Mouse (Mus musculus) lung, postnatal 36 days (tissue): ENCODE data around the gene Bend3.
A peak's percentile ranks its signal among the peaks of the same experiment; 100 is the strongest.

Experiments used
- DNase-seq: peaks from one replicate; pipeline ENCODE4 v3.0.0; 2022; ENCODE audit warnings: mixed read lengths

Gene Bend3

GRCm38 (mm10) chr10:43478751-43479435 lies at the start of gene Bend3:
Gene Bend3 (plus strand): TSS chr10:43478831.
- DNase-seq, result peak; percentile 51

GRCm38 (mm10) chr10:43430606-43431005 lies 48.0 kb upstream of the Bend3 start:
- no peak for DNase-seq

- no peak for DNase-seq
Observed at GRCm38 (mm10) chr10:43434326-43434725, 44.3 kb upstream of the Bend3 start.

DNA sequence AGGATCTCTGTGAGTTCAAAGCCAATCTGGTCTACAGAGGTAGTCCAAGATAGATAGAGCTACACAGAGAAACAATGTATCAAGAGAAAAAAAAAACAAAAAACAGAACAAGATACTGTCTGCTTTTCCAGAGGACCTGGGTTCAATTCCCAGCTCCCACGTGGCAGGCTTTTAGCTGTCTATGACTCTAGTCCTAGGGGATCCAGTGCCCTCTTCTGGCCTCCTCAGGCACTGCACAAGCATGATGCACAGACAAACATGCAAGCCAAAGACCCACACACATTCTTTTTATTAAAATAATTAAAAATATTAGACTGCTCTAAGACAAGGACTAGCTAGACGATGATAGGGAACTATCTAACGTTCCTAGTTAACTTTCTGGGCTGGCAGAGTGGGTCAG lies 42.9 kb upstream of the Bend3 start:
- no peak for DNase-seq

GRCm38 (mm10) chr10:43439492-43439941 lies 39.1 kb upstream of the Bend3 start:
- DNase-seq, result peak; percentile 39

DNA sequence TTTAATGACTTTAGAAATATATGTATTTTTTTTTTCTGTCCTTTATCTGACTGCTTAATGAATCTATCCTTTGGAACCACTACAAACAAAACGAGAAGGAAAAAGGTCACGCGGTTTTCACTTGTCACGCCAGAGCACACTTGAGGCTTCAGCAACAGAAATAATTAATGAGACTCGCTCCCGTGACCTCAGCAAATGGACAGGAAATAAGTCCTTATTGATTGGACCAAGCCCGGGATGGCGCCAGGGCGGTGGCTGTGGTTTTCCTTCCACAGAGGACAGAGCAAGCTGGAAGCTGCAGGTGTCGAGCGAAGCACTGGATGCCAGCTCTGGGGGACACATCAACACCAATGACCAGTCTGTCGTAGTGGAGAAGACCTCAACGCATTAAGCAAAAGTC lies 38.6 kb upstream of the Bend3 start:
- peak; percentile 24 for DNase-seq

GRCm38 (mm10) chr10:43440981-43441740 lies 37.5 kb upstream of the Bend3 start:
- no peak for DNase-seq

- DNase-seq, result no peak
Observed at GRCm38 (mm10) chr10:43448656-43449055, 30.0 kb upstream of the Bend3 start.

- DNase-seq, result peak; percentile 88
Observed at GRCm38 (mm10) chr10:43451848-43452662, 26.6 kb upstream of the Bend3 start.

- DNase-seq, result no peak
Observed at GRCm38 (mm10) chr10:43452663-43452996, 26.0 kb upstream of the Bend3 start.

DNA sequence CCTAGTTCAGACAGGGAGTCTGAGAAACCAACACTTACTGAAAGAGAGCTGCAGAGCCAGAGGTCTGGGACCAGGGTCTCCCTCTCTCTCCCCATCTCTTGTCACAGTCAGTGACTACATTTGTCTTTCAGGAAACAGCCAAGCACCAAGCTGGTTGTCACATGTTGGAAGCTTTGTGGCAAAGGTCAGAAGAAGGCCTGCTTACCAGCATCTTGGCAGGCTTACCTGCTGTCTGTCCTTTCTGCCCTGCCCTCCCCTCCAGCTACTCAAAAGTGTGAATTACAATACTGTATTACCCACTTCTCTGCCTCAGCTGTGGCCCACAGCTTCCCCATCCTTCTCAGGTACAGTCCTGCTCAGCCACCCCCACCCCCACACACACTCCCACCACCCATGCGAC lies 24.4 kb upstream of the Bend3 start:
- DNase-seq, result no peak

GRCm38 (mm10) chr10:43454671-43455070 lies 24.0 kb upstream of the Bend3 start:
- DNase-seq, result no peak

DNA sequence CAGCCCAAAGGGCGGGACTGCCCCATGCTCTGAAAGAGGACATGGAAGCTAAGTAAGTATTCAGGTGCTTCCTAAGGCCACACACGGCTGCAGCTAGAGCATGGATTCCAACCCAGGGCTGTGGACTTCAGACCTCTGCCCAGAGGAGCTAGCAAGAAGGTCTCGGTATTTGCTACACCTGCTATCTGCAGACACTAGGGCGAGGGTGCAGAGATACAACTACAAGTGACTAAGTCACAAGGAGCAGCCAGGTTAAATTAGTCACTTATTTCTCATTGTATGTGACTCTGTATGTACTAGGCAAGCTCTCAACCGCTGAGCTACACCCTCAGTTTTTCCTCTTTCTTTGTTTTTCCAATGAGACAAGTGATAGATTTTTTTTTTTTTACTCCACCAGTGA lies 15.8 kb upstream of the Bend3 start:
- DNase-seq, result no peak

- DNase-seq, result no peak
Observed at GRCm38 (mm10) chr10:43463227-43463626, 15.4 kb upstream of the Bend3 start.

DNA sequence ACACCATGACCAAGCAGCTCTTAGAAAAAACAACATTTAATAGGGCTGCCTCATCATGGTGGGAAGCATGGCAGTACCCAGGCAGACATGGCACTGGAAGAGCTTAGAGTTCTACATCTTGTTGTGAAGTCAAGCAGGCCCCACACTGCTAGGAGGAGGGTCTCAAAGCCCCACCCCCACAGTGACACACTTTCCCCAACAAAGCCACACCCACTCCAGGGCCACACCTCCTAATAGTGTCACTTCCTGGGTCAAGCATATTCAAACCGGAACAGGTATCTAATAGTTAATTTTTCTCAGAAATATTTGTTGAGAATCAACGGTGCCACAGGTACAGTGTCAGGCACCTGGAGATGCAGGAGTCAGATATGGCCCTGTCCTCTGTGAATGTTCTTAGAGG lies 12.4 kb upstream of the Bend3 start:
- no peak for DNase-seq

DNA sequence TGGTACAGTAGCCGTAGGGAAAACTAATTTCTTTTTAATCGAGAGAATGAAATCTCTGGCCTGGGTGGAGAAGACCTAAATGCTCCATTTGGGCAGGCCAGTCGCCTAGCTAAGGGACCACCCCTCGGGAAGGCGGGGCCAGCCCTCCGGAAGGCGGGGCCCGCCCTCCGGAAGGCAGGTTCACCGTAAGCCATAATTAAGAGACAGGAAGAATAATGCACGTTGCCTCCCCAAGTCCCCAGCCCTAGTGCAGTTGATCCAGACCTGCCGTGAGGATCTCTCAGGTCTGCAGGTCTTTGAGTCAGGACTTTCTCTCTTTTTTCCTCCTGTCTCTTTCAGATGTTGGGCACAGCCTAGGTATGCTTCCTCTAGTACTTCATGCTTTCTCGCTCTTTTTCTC lies 11.0 kb upstream of the Bend3 start:
- DNase-seq, result no peak

GRCm38 (mm10) chr10:43468293-43468692 lies 10.3 kb upstream of the Bend3 start:
- DNase-seq, result no peak

- peak; percentile 34 for DNase-seq
Observed at GRCm38 (mm10) chr10:43475376-43475775, 3.3 kb upstream of the Bend3 start.

- no peak for DNase-seq
Observed at GRCm38 (mm10) chr10:43477459-43477858, 1.2 kb upstream of the Bend3 start.

DNA sequence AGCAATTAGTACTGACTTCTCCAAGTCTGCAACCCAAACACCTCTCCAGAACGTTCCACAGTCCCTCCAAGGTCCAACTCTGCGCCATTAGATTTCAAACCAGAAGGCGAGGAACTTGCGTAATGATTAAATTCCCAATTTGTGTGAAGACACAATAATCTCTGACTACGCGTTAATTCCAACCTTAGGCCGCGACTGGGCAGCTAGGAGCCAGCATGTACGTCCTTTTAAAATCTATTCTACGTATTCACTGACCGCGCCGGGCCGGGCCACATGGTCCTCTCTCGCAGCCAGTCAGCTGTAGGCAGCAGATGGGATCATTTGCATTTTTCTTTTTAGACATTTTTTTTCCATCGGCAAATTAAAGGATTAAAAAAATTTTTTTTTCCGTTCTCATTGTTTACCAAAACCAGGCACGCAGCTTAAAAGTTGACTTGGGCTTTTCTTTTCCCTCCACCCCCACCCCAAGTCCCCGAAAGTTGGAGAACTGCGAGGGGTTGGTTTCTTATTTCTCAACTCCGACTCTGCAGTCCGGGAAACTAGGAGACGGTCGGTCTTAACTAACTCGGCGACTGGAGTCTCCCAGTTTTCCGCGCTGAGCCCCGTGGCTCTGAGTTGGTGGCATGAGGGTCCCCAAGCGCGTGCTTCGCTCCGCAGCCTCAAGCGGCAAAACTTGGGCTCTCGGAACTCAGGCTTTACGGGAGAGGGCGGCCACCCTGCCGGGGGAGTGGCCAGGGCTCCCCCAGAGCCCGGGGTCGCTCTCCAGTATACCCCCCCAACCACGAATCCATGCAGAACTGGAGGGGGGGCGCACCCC lies 558 bp upstream of the Bend3 start:
- DNase-seq, result peak; percentile 69

DNA sequence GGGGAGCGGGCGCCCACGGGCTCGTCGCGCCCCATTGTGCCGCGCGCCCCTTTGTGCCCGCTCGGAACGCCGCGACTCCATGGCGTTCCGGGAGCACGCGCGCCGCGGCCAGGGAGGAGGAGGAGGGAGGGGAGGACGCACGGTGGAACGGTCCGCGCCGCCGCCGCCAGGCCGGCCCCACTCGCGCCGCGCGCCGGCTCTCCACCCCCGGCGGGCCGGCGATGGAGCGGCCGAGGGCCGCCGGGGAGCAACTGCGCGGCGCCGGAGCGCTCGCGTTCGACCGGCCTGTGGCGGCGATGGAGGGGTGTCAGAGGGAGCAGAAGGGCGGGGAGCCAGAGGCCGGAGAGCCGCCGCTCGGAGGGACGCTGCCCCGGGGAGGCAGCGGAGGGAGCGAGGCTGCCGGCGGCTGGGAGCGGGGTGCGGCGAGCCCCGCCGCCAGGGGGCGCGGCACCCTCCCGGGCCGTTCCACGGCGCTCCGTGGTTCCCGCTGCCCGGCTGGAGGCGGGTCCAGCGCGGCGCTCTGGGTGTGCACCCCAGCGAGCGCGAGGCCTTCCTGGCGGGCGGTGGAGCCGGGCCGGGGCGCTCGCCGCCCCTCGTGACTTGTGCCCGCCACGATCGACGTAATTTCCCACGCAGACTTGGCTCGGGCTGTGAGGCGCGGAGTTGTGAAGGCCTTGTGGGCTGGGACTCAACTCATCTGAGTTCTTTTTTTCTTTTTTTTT lies 966 bp downstream of the Bend3 start:
- peak; percentile 87 for DNase-seq

DNA sequence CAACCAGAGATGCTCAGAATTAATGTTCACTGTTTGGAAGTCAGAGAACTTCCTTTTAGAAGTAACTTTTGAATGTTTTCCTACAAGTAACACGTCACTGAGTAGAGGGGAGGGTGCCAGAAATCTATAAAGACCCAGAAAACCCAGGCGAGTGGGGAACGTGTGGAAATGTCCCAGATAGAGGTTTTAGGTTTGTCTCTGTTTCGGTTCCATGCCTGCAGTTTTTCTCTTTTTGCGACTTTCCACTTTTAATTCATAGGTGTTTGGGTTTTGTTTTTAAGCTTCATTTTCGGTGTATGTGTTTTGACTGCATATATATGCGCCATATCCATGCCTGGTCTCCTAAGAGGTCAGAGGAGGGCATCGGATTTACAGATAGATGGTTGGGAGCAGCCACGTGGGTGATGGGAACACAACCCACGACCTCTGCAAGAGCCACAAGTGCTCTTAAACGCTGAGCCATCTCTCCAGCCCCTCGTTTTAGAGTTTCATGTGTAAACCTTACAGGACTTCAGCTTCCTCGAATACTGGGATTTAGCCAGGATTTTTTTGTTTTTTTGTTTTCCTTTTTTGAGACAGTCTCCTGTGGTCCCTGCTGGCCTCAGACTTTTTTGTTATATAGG lies 1.7 kb downstream of the Bend3 start:
- no peak for DNase-seq
